Mouse (Mus musculus): ENCODE results near the gene Zfp335. TPM values are rescaled to one million over a fixed set of nuclear protein-coding genes. Genes with fewer than 3 reads are reported as not detected.

Gene Zfp335
- polyA plus RNA-seq, 1 experiment from 2014 or later: 18.2 TPM

DNA sequence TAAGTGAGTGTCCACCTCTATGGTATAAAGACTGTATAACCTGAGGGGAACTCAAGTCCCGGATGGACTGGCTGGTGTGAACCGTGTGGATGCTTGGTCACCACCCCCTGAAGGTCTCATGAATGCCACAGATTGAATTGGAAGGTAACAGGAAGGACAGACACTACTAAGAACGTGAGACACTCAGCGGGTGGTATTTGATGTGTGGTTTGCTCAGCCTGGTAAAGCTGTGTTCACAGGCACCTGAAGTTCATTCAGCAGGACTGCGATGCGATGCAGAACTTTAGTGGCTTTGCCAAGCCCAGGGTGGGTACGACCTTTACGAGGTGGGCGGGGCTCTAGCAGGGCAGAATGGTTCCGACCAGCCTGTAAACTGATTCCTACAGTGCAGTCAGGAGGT, 5.8 kb upstream of the Zfp335 start:
- Histone ChIP-seq H3K9ac (no peak overlapping the region), H3K9me3 (replicated peaks) (no peaks in the 10 kb centered on the region), H3K27ac (no peak overlapping the region), H3K4me1 (peaks cover 7% of the 10 kb centered on the region), H3K36me3 (peaks cover 9% of the 10 kb centered on the region), H3K4me3 (no peak overlapping the region), H3K27me3 (no peaks in the 10 kb centered on the region), H3K4me2 (replicated peaks) (no peak overlapping the region)
- 61% methylated on average over 10 of the region's 10 CpGs for WGBS
- ATAC-seq (ENCODE audit: low FRiP score): no peak

- Histone ChIP-seq H3K4me2 (replicated peaks) (no peak overlapping the region), H3K9ac (no peak overlapping the region), H3K27ac (no peak overlapping the region), H3K4me1 (peaks cover 9% of the 10 kb centered on the region), H3K27me3 (no peaks in the 10 kb centered on the region), H3K4me3 (no peak overlapping the region), H3K9me3 (replicated peaks) (no peaks in the 10 kb centered on the region), H3K36me3 (peaks cover 9% of the 10 kb centered on the region)
- ATAC-seq (ENCODE audit: low FRiP score): no peak
- 84% methylated on average over 5 of the region's 5 CpGs for WGBS
Observed at GRCm38 (mm10) chr2:164916820-164917219, 5.3 kb upstream of the Zfp335 start.

GRCm38 (mm10) chr2:164913428-164913786, 1.9 kb upstream of the Zfp335 start:
- Histone ChIP-seq H3K9me3 (replicated peaks) (no peaks in the 10 kb centered on the region), H3K4me2 (replicated peaks) (no peak overlapping the region), H3K27me3 (no peaks in the 10 kb centered on the region), H3K36me3 (peaks cover 8% of the 10 kb centered on the region), H3K4me3 (no peak overlapping the region), H3K9ac (no peak overlapping the region), H3K27ac (no peak overlapping the region), H3K4me1 (peaks cover 26% of the 10 kb centered on the region)
- no peak for ATAC-seq (ENCODE audit: low FRiP score)
- 93% methylated on average over 2 of the region's 2 CpGs for WGBS

DNA sequence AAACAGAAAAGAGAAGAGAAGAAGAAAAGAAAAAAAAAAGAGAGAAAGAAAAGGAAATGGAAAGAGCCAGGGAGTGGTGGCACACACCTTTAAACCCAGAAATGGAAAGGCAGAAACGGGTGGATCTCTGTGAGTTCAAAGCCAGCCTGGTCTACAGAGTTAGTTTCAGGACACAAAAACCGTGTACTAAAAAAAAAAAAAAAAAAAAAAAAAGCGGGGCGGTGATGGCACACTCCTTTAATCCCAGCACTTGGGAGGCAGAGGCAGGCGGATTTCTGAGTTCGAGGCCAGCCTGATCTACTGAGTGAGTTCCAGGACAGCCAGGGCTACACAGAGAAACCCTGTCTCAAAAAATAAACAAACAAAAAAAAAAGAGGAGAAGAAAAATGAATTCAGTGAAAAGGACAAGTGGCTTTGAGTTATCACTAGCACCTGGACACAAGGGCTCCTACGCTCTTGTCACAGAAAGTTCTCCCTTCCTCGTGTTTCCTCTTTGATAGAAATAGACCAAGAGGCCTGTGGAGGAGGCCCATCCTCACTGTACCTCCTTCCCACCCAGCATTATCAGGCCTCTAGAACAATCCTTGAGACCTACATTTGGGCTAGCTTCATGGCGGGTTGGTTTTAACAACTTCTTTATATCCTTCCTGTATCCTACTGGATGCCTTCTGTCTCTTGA, 1.3 kb upstream of the Zfp335 start:
- H3K4me1 ChIP-seq: peaks cover 26% of the 10 kb centered on the region
- peak overlapping the region; percentile 85; the same call in 1 of the 2 replicates for H3K4me2 ChIP-seq (replicated peaks)
- H3K9me3 ChIP-seq (replicated peaks): no peaks in the 10 kb centered on the region
- peaks cover 13% of the 10 kb centered on the region for H3K36me3 ChIP-seq
- H3K9ac ChIP-seq: no peak overlapping the region
- 94% methylated on average over 9 of the region's 9 CpGs for WGBS
- ATAC-seq (ENCODE audit: low FRiP score): no peak
- no peak overlapping the region for H3K27ac ChIP-seq
- H3K4me3 ChIP-seq: 0 out of 2 replicates have a peak overlapping the region, but pooled peaks have one; percentile 71
- H3K27me3 ChIP-seq: no peaks in the 10 kb centered on the region

DNA sequence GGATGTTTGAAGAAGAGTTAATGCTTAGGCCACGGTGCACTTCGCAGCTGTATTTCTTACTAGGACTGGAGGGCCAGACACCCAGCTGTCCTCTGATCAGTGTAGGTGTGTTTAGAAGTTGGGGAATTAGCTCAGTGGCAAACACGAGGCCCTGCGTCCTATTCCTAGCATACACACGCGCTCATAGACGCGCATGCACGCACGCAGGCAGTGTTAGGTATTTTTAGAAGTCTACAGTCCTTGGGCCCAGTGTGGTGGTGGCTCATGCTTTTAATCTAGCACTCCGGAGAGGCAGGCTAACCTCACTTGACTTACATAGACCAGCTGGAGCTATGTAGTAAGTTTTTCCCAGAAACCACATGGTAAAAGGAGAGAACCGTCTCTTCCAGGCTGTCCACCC, 594 bp upstream of the Zfp335 start:
- no peaks in the 10 kb centered on the region for H3K27me3 ChIP-seq
- peak; percentile 5; the same call in 1 of the 2 replicates for ATAC-seq (ENCODE audit: low FRiP score)
- H3K4me3 ChIP-seq: peak overlapping the region; percentile 71
- H3K4me1 ChIP-seq: peaks cover 24% of the 10 kb centered on the region
- WGBS: 16% methylated on average over 12 of the region's 12 CpGs
- H3K36me3 ChIP-seq: peaks cover 21% of the 10 kb centered on the region
- no peaks in the 10 kb centered on the region for H3K9me3 ChIP-seq (replicated peaks)
- H3K27ac ChIP-seq: peak overlapping the region; percentile 99
- peak overlapping the region; percentile 85 for H3K4me2 ChIP-seq (replicated peaks)
- peak overlapping the region; percentile 84 for H3K9ac ChIP-seq

- H3K27ac ChIP-seq: peak overlapping the region; percentile 99
- H3K4me2 ChIP-seq (replicated peaks): peak overlapping the region; percentile 85
- H3K4me1 ChIP-seq: peaks cover 24% of the 10 kb centered on the region
- peaks cover 7% of the 10 kb centered on the region for H3K9me3 ChIP-seq (replicated peaks)
- peak overlapping the region; percentile 84 for H3K9ac ChIP-seq
- peak overlapping the region; percentile 71 for H3K4me3 ChIP-seq
- 6% methylated on average over 37 of the region's 37 CpGs for WGBS
- no peaks in the 10 kb centered on the region for H3K27me3 ChIP-seq
- ATAC-seq (ENCODE audit: low FRiP score): no peak; the same call in 1 of the 2 replicates
- H3K36me3 ChIP-seq: peaks cover 37% of the 10 kb centered on the region
Observed at GRCm38 (mm10) chr2:164910360-164911061, 1.0 kb downstream of the Zfp335 start.

DNA sequence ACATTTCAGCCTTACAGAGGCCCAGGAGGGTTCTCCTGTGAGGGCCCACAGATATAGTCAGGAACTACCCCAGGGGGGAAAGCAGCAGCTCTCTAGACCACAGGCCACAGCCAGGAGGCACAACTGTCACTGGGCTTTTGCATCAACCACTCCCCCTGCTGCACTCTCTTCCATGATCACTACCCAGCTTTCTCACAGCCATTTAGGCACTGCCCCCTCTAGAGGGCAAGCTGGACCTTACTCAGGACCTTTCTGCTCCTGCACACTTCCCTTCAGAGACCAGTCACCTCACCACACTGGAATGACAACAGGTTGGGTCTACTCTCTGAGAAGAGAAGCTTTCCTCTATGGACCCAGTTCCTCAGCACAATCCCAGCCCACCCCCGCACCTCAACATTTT, 2.0 kb downstream of the Zfp335 start:
- peaks cover 7% of the 10 kb centered on the region for H3K9me3 ChIP-seq (replicated peaks)
- peaks cover 24% of the 10 kb centered on the region for H3K4me1 ChIP-seq
- H3K27ac ChIP-seq: no peak overlapping the region
- H3K4me2 ChIP-seq (replicated peaks): peak overlapping the region; percentile 85
- no peaks in the 10 kb centered on the region for H3K27me3 ChIP-seq
- ATAC-seq (ENCODE audit: low FRiP score): no peak
- H3K4me3 ChIP-seq: peak overlapping the region; percentile 71
- peaks cover 47% of the 10 kb centered on the region for H3K36me3 ChIP-seq
- 81% methylated on average over 1 of the region's 1 CpGs for WGBS
- H3K9ac ChIP-seq: peak overlapping the region; percentile 9; the same call in 1 of the 2 replicates

DNA sequence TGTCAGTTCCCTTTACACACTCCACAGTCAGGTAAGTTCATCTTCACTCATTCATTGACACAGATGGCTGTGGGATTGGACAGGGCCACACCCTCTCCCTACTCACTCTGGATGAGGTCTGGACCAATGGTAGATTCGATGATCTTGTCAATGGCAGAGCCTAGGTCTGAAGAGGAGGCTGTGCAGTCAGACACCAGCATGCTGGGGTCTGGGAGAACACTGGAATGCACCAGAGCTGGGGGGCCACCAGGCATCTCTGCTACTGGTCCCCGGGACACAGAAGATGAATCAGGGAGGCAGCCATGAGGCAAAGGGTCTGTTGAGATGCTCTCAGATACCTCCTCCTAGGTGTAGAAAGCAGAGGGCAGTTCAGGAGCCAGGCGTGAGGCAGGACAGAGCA, 2.5 kb downstream of the Zfp335 start:
- H3K4me3 ChIP-seq: no peak overlapping the region

GRCm38 (mm10) chr2:164908011-164908410, 3.5 kb downstream of the Zfp335 start:
- Histone ChIP-seq H3K9me3 (replicated peaks) (peaks cover 7% of the 10 kb centered on the region), H3K9ac (no peak overlapping the region), H3K4me1 (peaks cover 24% of the 10 kb centered on the region), H3K36me3 (peaks cover 62% of the 10 kb centered on the region), H3K27ac (no peak overlapping the region), H3K27me3 (no peaks in the 10 kb centered on the region), H3K4me2 (replicated peaks) (no peak overlapping the region), H3K4me3 (no peak overlapping the region)
- no peak for ATAC-seq (ENCODE audit: low FRiP score)
- 92% methylated on average over 5 of the region's 5 CpGs for WGBS

More for the DNA sequence above, 2.5 kb downstream of the Zfp335 start:
- Histone ChIP-seq H3K27ac (no peak overlapping the region), H3K36me3 (peaks cover 51% of the 10 kb centered on the region), H3K27me3 (no peaks in the 10 kb centered on the region), H3K4me2 (replicated peaks) (no peak overlapping the region; the same call in 1 of the 2 replicates), H3K4me1 (peaks cover 24% of the 10 kb centered on the region), H3K9me3 (replicated peaks) (peaks cover 7% of the 10 kb centered on the region), H3K9ac (0 out of 2 replicates have a peak overlapping the region, but pooled peaks have one; percentile 9)
- no peak for ATAC-seq (ENCODE audit: low FRiP score)
- WGBS: 94% methylated on average over 3 of the region's 3 CpGs

DNA sequence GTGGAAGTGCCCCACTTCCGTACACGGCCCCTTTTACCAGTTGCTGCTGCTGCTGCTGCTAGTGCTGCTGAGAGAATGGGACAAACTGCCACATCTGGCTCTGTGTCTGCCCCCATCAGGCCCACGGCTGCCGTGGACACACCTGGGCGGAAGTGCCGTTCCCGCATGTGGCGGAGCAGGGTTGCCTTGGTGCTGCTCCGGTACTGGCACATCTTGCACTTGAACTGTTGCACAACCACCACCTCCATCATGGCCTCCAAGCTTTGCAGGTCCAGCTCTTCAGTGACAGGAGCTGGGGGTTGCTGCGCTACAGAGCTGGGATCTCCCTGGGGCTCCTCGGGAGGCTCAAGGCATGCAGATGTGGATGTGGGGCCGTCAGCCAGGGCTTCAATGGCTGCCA, 4.0 kb downstream of the Zfp335 start:
- Histone ChIP-seq H3K9me3 (replicated peaks) (peaks cover 7% of the 10 kb centered on the region), H3K27me3 (no peaks in the 10 kb centered on the region), H3K27ac (no peak overlapping the region), H3K4me3 (no peak overlapping the region), H3K4me1 (peaks cover 23% of the 10 kb centered on the region), H3K9ac (no peak overlapping the region), H3K36me3 (peaks cover 67% of the 10 kb centered on the region), H3K4me2 (replicated peaks) (no peak overlapping the region)
- 96% methylated on average over 12 of the region's 12 CpGs for WGBS
- no peak for ATAC-seq (ENCODE audit: low FRiP score)

GRCm38 (mm10) chr2:164906071-164906470, 5.5 kb downstream of the Zfp335 start:
- Histone ChIP-seq H3K36me3 (peaks cover 81% of the 10 kb centered on the region), H3K4me2 (replicated peaks) (no peak overlapping the region), H3K9me3 (replicated peaks) (peaks cover 7% of the 10 kb centered on the region), H3K9ac (no peak overlapping the region), H3K27ac (no peak overlapping the region), H3K4me1 (peaks cover 17% of the 10 kb centered on the region), H3K27me3 (0 out of 2 replicates have a peak, but pooled peaks cover 3% of the 10 kb centered on the region), H3K4me3 (no peak overlapping the region)
- WGBS: 96% methylated on average over 4 of the region's 4 CpGs
- no peak for ATAC-seq (ENCODE audit: low FRiP score)

- Histone ChIP-seq H3K9me3 (replicated peaks) (peaks cover 7% of the 10 kb centered on the region), H3K27me3 (0 out of 2 replicates have a peak, but pooled peaks cover 3% of the 10 kb centered on the region), H3K4me2 (replicated peaks) (no peak overlapping the region), H3K36me3 (peaks cover 100% of the 10 kb centered on the region), H3K27ac (no peak overlapping the region), H3K4me3 (no peak overlapping the region), H3K9ac (no peak overlapping the region), H3K4me1 (no peaks in the 10 kb centered on the region)
- 100% methylated on average over 1 of the region's 1 CpGs for WGBS
- ATAC-seq (ENCODE audit: low FRiP score): no peak
Observed at GRCm38 (mm10) chr2:164903496-164903895, 8.1 kb downstream of the Zfp335 start.
